Mouse (Mus musculus) heart, postnatal 0 days (tissue): ENCODE results near the gene Snapc1. TPM values are rescaled to one million over a fixed set of nuclear protein-coding genes. Genes with fewer than 3 reads are reported as not detected.

Source experiments
- ATAC-seq: fragments of 200-750 bp; cut with Nextera tagmentation; 2 replicates; pipeline ENCODE4 v1.8.0; 2017; ENCODE audit warnings: low read depth, moderate number of reproducible peaks, moderate library complexity; ENCODE audit not compliant: insufficient read depth
- DNase-seq: peaks from one replicate; pipeline ENCODE4 v3.0.0-alpha.2; 2016; ENCODE audit warnings: low spot score
- H3K27ac ChIP-seq: fragments of 300-500 bp; sonication (generic); 2 replicates; pipeline ENCODE4 v1.5.1; 2014; ENCODE audit warnings: low read depth, mild to moderate bottlenecking
- H3K27me3 ChIP-seq: fragments of 300-500 bp; sonication (generic); 2 replicates; pipeline ENCODE4 v1.6.1; 2014; ENCODE audit warnings: low read length, mixed read lengths; ENCODE audit not compliant: control insufficient read depth, insufficient read depth
- H3K36me3 ChIP-seq: fragments of 300-500 bp; sonication (generic); replicated peaks from 2 replicates; pipeline ENCODE4 v1.6.1; 2014; ENCODE audit warnings: low read length, mixed read lengths; ENCODE audit not compliant: control insufficient read depth, insufficient read depth
- H3K4me1 ChIP-seq: fragments of 300-500 bp; sonication (generic); 2 replicates; pipeline ENCODE4 v1.6.1; 2014; ENCODE audit warnings: antibody characterized with exemption; ENCODE audit not compliant: control insufficient read depth, insufficient read depth
- H3K4me2 ChIP-seq: fragments of 300-500 bp; sonication (generic); 2 replicates; pipeline ENCODE4 v1.6.1; 2014; ENCODE audit warnings: low read depth, mild to moderate bottlenecking, low read length, moderate library complexity
- H3K4me3 ChIP-seq: fragments of 300-500 bp; sonication (generic); 2 replicates; pipeline ENCODE4 v1.5.1; 2014; ENCODE audit warnings: low read depth, low read length
- H3K9ac ChIP-seq: fragments of 300-500 bp; sonication (generic); replicated peaks from 2 replicates; pipeline ENCODE4 v1.6.1; 2014; ENCODE audit warnings: low read depth, low read length, mixed read lengths
- H3K9me3 ChIP-seq: fragments of 300-500 bp; sonication (generic); replicated peaks from 2 replicates; pipeline ENCODE4 v1.6.1; 2016; ENCODE audit warnings: low read length; ENCODE audit not compliant: control insufficient read depth
- CTCF ChIP-seq: IDR thresholded peaks from 2 replicates; pipeline ENCODE4 v1.5.1; 2016; ENCODE audit warnings: antibody characterized with exemption, control low read depth, low read depth
- EP300 ChIP-seq: IDR thresholded peaks from 2 replicates; pipeline ENCODE4 v1.6.1; 2016; ENCODE audit warnings: antibody characterized with exemption, low read depth
- WGBS: fragments of 180-500 bp; shearing (Covaris S2); extraction: QIAGEN DNeasy Blood & Tissue Kit; methylation state at CpG from one replicate; pipeline ENCODE4 v1.1.7; 2014; 5-methylcytosine and 5-hydroxymethylcytosine counted together
- polyA plus RNA-seq: library from polyadenylated mRNA; unstranded; fragments of >200 nt; fragmentation: Nextera tagmentation; extraction: Ambion mirVana; gene quantifications from 2 replicates; pipeline ENCODE4 v1.2.1, GENCODE M21; 2015
- total RNA-seq: library from RNA; depleted of rRNA; stranded (reverse); fragments of >200 nt; gene quantifications from 2 replicates; pipeline ENCODE4 v1.2.3, GENCODE M21; 2014; ENCODE audit warnings: low replicate concordance

Gene Snapc1
- total and polyA plus RNA-seq, 2 experiments from 2014 or later = 2.1 to 8.5 TPM

DNA sequence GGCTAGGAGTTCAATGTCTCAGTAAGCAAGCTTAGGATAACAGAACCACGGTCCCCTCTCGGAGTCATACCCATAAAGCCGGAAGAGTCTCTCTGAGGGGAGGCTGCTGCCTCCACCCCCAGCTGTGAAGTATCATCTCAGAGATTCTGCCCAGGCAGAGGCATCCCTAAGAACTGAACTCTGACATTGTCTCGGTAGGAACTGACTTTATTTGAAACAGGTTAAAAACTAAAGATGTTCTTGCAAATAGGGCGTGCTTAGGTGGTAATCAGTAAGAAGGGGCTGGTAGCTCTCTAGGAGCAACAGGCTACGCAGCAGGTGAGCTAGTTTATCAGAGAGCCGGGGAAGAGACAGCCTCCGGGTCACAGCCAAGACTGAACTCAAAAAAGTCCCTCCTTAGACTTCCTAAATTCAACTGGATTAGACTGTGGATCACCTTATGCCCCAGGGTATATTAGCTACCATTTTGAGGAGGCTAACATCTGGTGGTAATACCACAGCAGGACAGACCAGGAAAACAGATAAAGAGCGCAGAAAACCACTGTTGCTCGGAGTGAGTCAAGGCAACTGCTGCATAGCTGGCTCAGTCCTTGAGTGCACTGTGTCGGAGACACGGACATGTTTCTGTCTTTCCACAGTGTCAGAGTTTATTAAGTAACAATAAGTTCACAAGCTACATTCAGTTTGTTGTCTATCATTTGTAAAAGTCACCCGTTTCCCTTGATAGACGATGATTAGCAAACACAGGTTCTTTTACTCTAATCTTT lies 10.7 kb upstream of the Snapc1 start:
- DNase-seq = no peak
- Histone ChIP-seq H3K4me1 (peaks cover 26% of the 10 kb centered on the region), H3K9ac (peak overlapping the region; percentile 38), H3K9me3 (no peaks in the 10 kb centered on the region), H3K27ac (peak overlapping the region; percentile 28; the same call in 1 of the 2 replicates), H3K4me3 (peak overlapping the region; percentile 38), H3K4me2 (peak overlapping the region; percentile 63), H3K36me3 (no peaks in the 10 kb centered on the region), H3K27me3 (no peaks in the 10 kb centered on the region)
- 39% methylated on average over 14 of the region's 14 CpGs for WGBS
- ATAC-seq = no peak
- no peak for TF ChIP-seq EP300
- no peak for TF ChIP-seq CTCF

DNA sequence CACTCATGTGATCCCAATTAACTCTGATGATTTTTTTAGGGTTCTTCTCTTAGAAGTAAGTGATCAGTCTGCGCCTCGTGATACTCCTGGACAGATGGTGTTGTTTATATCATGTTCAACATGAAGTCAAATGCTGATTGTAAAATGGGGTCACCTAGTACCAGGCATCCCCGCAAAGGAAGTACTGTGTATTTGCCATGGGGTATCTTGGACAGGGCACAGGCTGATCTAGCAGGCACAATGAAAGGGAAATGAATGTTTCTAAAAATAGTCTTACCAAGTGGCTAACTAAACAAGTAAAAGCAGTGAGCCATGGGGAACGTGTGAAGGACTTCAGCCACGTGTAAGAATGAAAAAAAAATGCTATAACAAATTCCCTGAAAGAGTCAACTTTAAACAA lies 9.5 kb upstream of the Snapc1 start:
- 34% methylated on average over 5 of the region's 5 CpGs for WGBS
- Histone ChIP-seq H3K36me3 (no peaks in the 10 kb centered on the region), H3K9ac (no peak overlapping the region), H3K4me1 (peaks cover 17% of the 10 kb centered on the region), H3K4me3 (no peak overlapping the region), H3K27me3 (no peaks in the 10 kb centered on the region), H3K9me3 (no peaks in the 10 kb centered on the region), H3K4me2 (no peak overlapping the region), H3K27ac (peak overlapping the region; percentile 4; the same call in 1 of the 2 replicates)
- ATAC-seq (no peak), DNase-seq (peak; percentile 63)
- TF ChIP-seq CTCF (no peak), EP300 (no peak)

DNA sequence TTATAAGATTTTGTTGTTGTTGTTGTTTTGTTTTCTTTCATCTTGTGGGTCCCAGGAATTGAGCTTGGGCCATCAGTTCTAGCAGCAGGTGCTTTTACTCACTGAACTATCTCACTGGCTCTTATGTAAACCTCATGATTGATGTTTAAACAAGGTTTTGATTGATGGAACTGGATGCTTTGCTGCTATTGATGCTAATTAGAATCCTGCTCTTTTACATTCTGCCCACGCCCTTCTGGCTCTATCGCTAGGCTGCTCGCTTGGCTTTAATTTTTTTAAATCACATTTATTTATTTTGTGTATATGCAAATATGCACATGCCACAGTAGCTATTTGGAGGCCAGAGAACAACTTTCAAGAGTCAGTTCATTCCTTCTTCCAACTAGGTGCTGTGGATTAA lies 6.6 kb upstream of the Snapc1 start:
- no peak overlapping the region for H3K4me2 ChIP-seq
- H3K4me1 ChIP-seq = peaks cover 15% of the 10 kb centered on the region
- H3K27me3 ChIP-seq = no peaks in the 10 kb centered on the region
- H3K36me3 ChIP-seq = no peaks in the 10 kb centered on the region
- ATAC-seq (no peak), DNase-seq (no peak)
- WGBS = 87% methylated on average over 3 of the region's 3 CpGs
- no peak overlapping the region for H3K4me3 ChIP-seq
- no peak overlapping the region for H3K9ac ChIP-seq
- H3K9me3 ChIP-seq = no peaks in the 10 kb centered on the region
- no peak overlapping the region for H3K27ac ChIP-seq
- no peak for TF ChIP-seq EP300
- no peak for TF ChIP-seq CTCF

DNA sequence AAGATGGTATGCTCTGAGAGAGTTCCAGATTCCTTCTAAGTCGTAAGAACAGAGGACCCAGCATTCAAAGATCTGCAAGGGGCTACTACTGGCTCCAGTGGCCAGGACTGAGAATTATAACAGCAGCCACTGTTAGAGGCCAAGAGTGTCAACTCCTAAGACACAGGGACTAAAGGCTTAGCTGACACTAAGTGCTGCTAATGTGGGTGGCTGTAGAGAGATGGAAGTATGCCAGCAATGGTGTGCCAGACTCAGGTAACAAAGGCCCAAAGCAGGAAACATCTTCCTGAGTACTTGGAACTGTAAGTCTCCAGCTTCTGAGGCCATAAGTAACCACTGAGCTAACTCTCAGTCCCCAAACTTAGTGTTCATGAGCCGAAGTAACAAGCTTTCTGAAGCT lies 5.5 kb upstream of the Snapc1 start:
- ATAC-seq = no peak
- Histone ChIP-seq H3K27me3 (no peaks in the 10 kb centered on the region), H3K9ac (no peak overlapping the region), H3K4me3 (no peak overlapping the region), H3K27ac (no peak overlapping the region), H3K36me3 (no peaks in the 10 kb centered on the region), H3K9me3 (no peaks in the 10 kb centered on the region), H3K4me1 (peaks cover 8% of the 10 kb centered on the region), H3K4me2 (no peak overlapping the region)
- no peak for DNase-seq
- TF ChIP-seq EP300 = no peak
- TF ChIP-seq CTCF = no peak
- 78% methylated on average over 2 of the region's 2 CpGs for WGBS

DNA sequence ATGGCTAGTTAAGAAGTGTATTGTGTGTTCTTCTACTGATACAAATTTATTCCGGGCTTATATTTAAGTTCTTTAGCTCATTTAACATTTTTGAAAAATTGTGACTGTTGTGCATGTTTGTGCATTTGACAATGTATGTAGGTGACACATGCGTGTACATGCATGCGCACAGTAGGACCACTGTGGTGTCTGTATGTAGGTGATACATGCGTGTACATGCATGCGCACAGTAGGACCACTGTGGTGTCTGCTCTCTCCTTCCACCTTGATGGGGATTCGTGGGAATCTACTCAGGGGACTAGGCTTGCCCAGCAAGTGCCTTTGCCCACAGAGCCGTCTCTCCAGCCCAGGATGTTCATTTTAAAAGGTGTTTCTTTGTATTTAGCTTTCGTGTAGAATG lies 4.9 kb downstream of the Snapc1 start:
- 96% methylated on average over 8 of the region's 8 CpGs for WGBS
- H3K36me3 ChIP-seq = peaks cover 59% of the 10 kb centered on the region
- H3K4me1 ChIP-seq = peaks cover 9% of the 10 kb centered on the region; the same call in 1 of the 2 replicates
- H3K27ac ChIP-seq = no peak overlapping the region
- no peak for DNase-seq
- no peak overlapping the region for H3K4me2 ChIP-seq
- H3K27me3 ChIP-seq = no peaks in the 10 kb centered on the region
- no peak for TF ChIP-seq EP300
- TF ChIP-seq CTCF = no peak
- H3K9ac ChIP-seq = no peak overlapping the region
- no peak for ATAC-seq
- H3K9me3 ChIP-seq = peaks cover 6% of the 10 kb centered on the region; the same call in 1 of the 2 replicates
- no peak overlapping the region for H3K4me3 ChIP-seq
